Mouse (Mus musculus) cortical plate, adult 2 months (tissue): ENCODE measurements around the gene Mesd.

Experiments
- CTCF ChIP-seq: fragments of 200-500 bp; IDR thresholded peaks from 2 replicates; pipeline ENCODE4 v1.5.1; 2011; ENCODE audit warnings: mild to moderate bottlenecking, control low read depth, low read length; ENCODE audit not compliant: insufficient read depth; ENCODE audit errors: extremely low read depth
- POLR2A ChIP-seq: fragments of 200-500 bp; IDR thresholded peaks from 2 replicates; pipeline ENCODE4 v1.6.1; 2011; ENCODE audit warnings: mild to moderate bottlenecking, low read length, control low read depth; ENCODE audit not compliant: insufficient read depth; ENCODE audit errors: extremely low read depth

DNA sequence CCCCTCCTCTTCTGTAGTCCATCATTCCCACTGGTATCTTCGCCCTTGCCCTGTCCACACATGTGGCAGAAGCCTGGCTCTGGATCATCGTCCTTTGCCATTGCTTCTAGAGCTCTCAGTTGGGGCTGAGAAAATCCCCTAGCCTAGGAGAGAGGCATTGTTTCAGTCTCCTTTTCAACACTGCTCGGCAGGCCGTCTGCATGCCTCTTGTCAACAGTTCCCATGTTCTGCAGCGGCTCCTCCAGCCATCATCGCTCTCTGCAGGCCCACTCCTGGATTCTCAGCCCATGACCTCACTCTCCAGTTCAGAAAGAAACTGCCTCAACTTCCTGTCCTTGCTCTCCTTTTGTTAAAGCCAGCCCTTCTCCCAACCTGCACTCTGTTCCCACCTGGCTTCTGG is 65.4 kb downstream of the Mesd start:
- no peak for TF ChIP-seq POLR2A
- no peak for TF ChIP-seq CTCF
